Mouse (Mus musculus): ENCODE data around the gene Kif23. TPM values are rescaled to one million over a fixed set of nuclear protein-coding genes. Genes with fewer than 3 reads are reported as not detected.

Kif23 gene
- polyA plus RNA-seq, 1 experiment: 3.0 TPM

GRCm38 (mm10) chr9:61977258-61977945, 30.8 kb upstream of the Kif23 start:
- Histone ChIP-seq H3K4me1 (ENCODE audit: control insufficient read depth, insufficient read depth, low read length) (no peaks in the 10 kb centered on the region), H3K4me3 (replicated peaks; ENCODE audit: extremely low read depth, low read depth, low read length) (no peak overlapping the region)
- TF ChIP-seq POLR2A (IDR thresholded peaks at IDR 0.05; ENCODE audit: borderline replicate concordance, extremely low read depth, low read depth, low read length) (no peak), CTCF (IDR thresholded peaks at IDR 0.05; ENCODE audit: insufficient read depth, low read length) (no peak)
- 51% methylated on average over 13 of the region's 13 CpGs for WGBS
- DNase-seq: no peak

- DNase-seq: no peak
- no peaks in the 10 kb centered on the region for H3K4me1 ChIP-seq (ENCODE audit: control insufficient read depth, insufficient read depth, low read length)
- H3K4me3 ChIP-seq (replicated peaks; ENCODE audit: extremely low read depth, low read depth, low read length): no peak overlapping the region
- TF ChIP-seq POLR2A (IDR thresholded peaks at IDR 0.05; ENCODE audit: borderline replicate concordance, extremely low read depth, low read depth, low read length): no peak
- no peak for TF ChIP-seq CTCF (IDR thresholded peaks at IDR 0.05; ENCODE audit: insufficient read depth, low read length)
- 61% methylated on average over 9 of the region's 9 CpGs for WGBS
Observed at GRCm38 (mm10) chr9:61972031-61972430, 25.5 kb upstream of the Kif23 start.

- Histone ChIP-seq H3K4me3 (replicated peaks; ENCODE audit: extremely low read depth, low read depth, low read length) (no peak overlapping the region), H3K4me1 (ENCODE audit: control insufficient read depth, insufficient read depth, low read length) (no peaks in the 10 kb centered on the region)
- DNase-seq: no peak
- TF ChIP-seq CTCF (IDR thresholded peaks at IDR 0.05; ENCODE audit: insufficient read depth, low read length): no peak
- TF ChIP-seq POLR2A (IDR thresholded peaks at IDR 0.05; ENCODE audit: borderline replicate concordance, extremely low read depth, low read depth, low read length): no peak
- 45% methylated on average over 3 of the region's 3 CpGs for WGBS
Observed at GRCm38 (mm10) chr9:61971045-61971444, 24.5 kb upstream of the Kif23 start.

- DNase-seq: no peak
- TF ChIP-seq CTCF (IDR thresholded peaks at IDR 0.05; ENCODE audit: insufficient read depth, low read length) (no peak), POLR2A (IDR thresholded peaks at IDR 0.05; ENCODE audit: borderline replicate concordance, extremely low read depth, low read depth, low read length) (no peak)
- H3K4me1 ChIP-seq (ENCODE audit: control insufficient read depth, insufficient read depth, low read length): no peaks in the 10 kb centered on the region
- no peak overlapping the region for H3K4me3 ChIP-seq (replicated peaks; ENCODE audit: extremely low read depth, low read depth, low read length)
- WGBS: 71% methylated on average over 10 of the region's 10 CpGs
Observed at GRCm38 (mm10) chr9:61967357-61967756, 20.8 kb upstream of the Kif23 start.

- no peak for DNase-seq
- Histone ChIP-seq H3K4me1 (ENCODE audit: control insufficient read depth, insufficient read depth, low read length) (no peaks in the 10 kb centered on the region), H3K4me3 (replicated peaks; ENCODE audit: extremely low read depth, low read depth, low read length) (no peak overlapping the region)
- TF ChIP-seq CTCF (IDR thresholded peaks at IDR 0.05; ENCODE audit: insufficient read depth, low read length) (no peak), POLR2A (IDR thresholded peaks at IDR 0.05; ENCODE audit: borderline replicate concordance, extremely low read depth, low read depth, low read length) (no peak)
- 82% methylated on average over 7 of the region's 7 CpGs for WGBS
Observed at GRCm38 (mm10) chr9:61965987-61966386, 19.4 kb upstream of the Kif23 start.

- H3K4me1 ChIP-seq (ENCODE audit: control insufficient read depth, insufficient read depth, low read length): peaks cover 5% of the 10 kb centered on the region; the same call in 1 of the 2 replicates
- TF ChIP-seq POLR2A (IDR thresholded peaks at IDR 0.05; ENCODE audit: borderline replicate concordance, extremely low read depth, low read depth, low read length) (no peak), CTCF (IDR thresholded peaks at IDR 0.05; ENCODE audit: insufficient read depth, low read length) (peak; percentile 89)
- DNase-seq: peak; percentile 76
- no peak overlapping the region for H3K4me3 ChIP-seq (replicated peaks; ENCODE audit: extremely low read depth, low read depth, low read length)
- WGBS: 17% methylated on average over 4 of the region's 4 CpGs
Observed at GRCm38 (mm10) chr9:61965411-61965930, 18.9 kb upstream of the Kif23 start.

- DNase-seq: no peak
- H3K4me3 ChIP-seq (replicated peaks; ENCODE audit: extremely low read depth, low read depth, low read length): no peak overlapping the region
- peaks cover 6% of the 10 kb centered on the region; the same call in 1 of the 2 replicates for H3K4me1 ChIP-seq (ENCODE audit: control insufficient read depth, insufficient read depth, low read length)
- 50% methylated on average over 6 of the region's 6 CpGs for WGBS
- TF ChIP-seq POLR2A (IDR thresholded peaks at IDR 0.05; ENCODE audit: borderline replicate concordance, extremely low read depth, low read depth, low read length) (no peak), CTCF (IDR thresholded peaks at IDR 0.05; ENCODE audit: insufficient read depth, low read length) (no peak)
Observed at GRCm38 (mm10) chr9:61963356-61963755, 16.8 kb upstream of the Kif23 start.

- no peak overlapping the region for H3K4me3 ChIP-seq (replicated peaks; ENCODE audit: extremely low read depth, low read depth, low read length)
- no peak for DNase-seq
- H3K4me1 ChIP-seq (ENCODE audit: control insufficient read depth, insufficient read depth, low read length): peaks cover 6% of the 10 kb centered on the region; the same call in 1 of the 2 replicates
- 80% methylated on average over 4 of the region's 4 CpGs for WGBS
- no peak for TF ChIP-seq POLR2A (IDR thresholded peaks at IDR 0.05; ENCODE audit: borderline replicate concordance, extremely low read depth, low read depth, low read length)
Observed at GRCm38 (mm10) chr9:61961181-61961580, 14.6 kb upstream of the Kif23 start.

GRCm38 (mm10) chr9:61960753-61961152, 14.2 kb upstream of the Kif23 start:
- H3K4me1 ChIP-seq (ENCODE audit: control insufficient read depth, insufficient read depth, low read length): peaks cover 6% of the 10 kb centered on the region; the same call in 1 of the 2 replicates
- no peak overlapping the region for H3K4me3 ChIP-seq (replicated peaks; ENCODE audit: extremely low read depth, low read depth, low read length)
- TF ChIP-seq POLR2A (IDR thresholded peaks at IDR 0.05; ENCODE audit: borderline replicate concordance, extremely low read depth, low read depth, low read length): 0 out of 2 replicates have a peak, but pooled peaks have one; percentile 6
- TF ChIP-seq CTCF (IDR thresholded peaks at IDR 0.05; ENCODE audit: insufficient read depth, low read length): no peak
- DNase-seq: peak; percentile 57
- WGBS: 25% methylated on average over 5 of the region's 5 CpGs
